Mouse (Mus musculus) liver, postnatal 0 days (tissue): ENCODE measurements around the gene Gm21987. TPM values are rescaled to one million over a fixed set of nuclear protein-coding genes. Genes with fewer than 3 reads are reported as not detected.
A peak's percentile ranks its signal among the peaks of the same experiment; 100 is the strongest.

Experiments used
- ATAC-seq: fragments of 200-750 bp; cut with Nextera tagmentation; 2 replicates; pipeline ENCODE4 v1.8.0; 2017; ENCODE audit warnings: mild to moderate bottlenecking, moderate library complexity
- DNase-seq: peaks from one replicate; pipeline ENCODE4 v3.0.0-alpha.2; 2016
- H3K27ac ChIP-seq: fragments of 300-500 bp; sonication (generic); 2 replicates; pipeline ENCODE4 v1.5.1; 2014; ENCODE audit warnings: antibody characterized with exemption, moderate library complexity, mild to moderate bottlenecking, low read depth
- H3K27me3 ChIP-seq: fragments of 300-500 bp; sonication (generic); 2 replicates; pipeline ENCODE4 v1.6.1; 2014; ENCODE audit warnings: low read length, control low read depth, mixed read lengths; ENCODE audit not compliant: insufficient read depth
- H3K36me3 ChIP-seq: fragments of 300-500 bp; sonication (generic); replicated peaks from 2 replicates; pipeline ENCODE4 v1.6.1; 2014; ENCODE audit warnings: mild to moderate bottlenecking, control low read depth, low read length, moderate library complexity, mixed read lengths; ENCODE audit not compliant: insufficient read depth
- H3K4me1 ChIP-seq: fragments of 300-500 bp; sonication (generic); 2 replicates; pipeline ENCODE4 v1.6.1; 2014; ENCODE audit warnings: antibody characterized with exemption, mild to moderate bottlenecking, control low read depth; ENCODE audit not compliant: insufficient read depth
- H3K4me2 ChIP-seq: fragments of 300-500 bp; sonication (generic); 2 replicates; pipeline ENCODE4 v1.6.1; 2014; ENCODE audit warnings: low read depth, mild to moderate bottlenecking, low read length, moderate library complexity, mixed read lengths
- H3K4me3 ChIP-seq: fragments of 300-500 bp; sonication (generic); 2 replicates; pipeline ENCODE4 v1.5.1; 2014; ENCODE audit warnings: low read depth, low read length
- H3K9ac ChIP-seq: fragments of 300-500 bp; sonication (generic); replicated peaks from 2 replicates; pipeline ENCODE4 v1.6.1; 2014; ENCODE audit warnings: mild to moderate bottlenecking, moderate library complexity
- H3K9me3 ChIP-seq: fragments of 300-500 bp; sonication (generic); 2 replicates; pipeline ENCODE4 v1.6.1; 2016; ENCODE audit warnings: mild to moderate bottlenecking, control low read depth, low read length, mixed read lengths
- CTCF ChIP-seq: sonication (generic); IDR thresholded peaks from 2 replicates; pipeline ENCODE4 v1.5.1; 2016; ENCODE audit warnings: antibody characterized with exemption, low read depth
- EP300 ChIP-seq: IDR thresholded peaks from 2 replicates; pipeline ENCODE4 v1.6.1; 2016; ENCODE audit warnings: antibody characterized with exemption, low read depth, mild to moderate bottlenecking
- WGBS: fragments of 180-500 bp; shearing (Covaris S2); extraction: QIAGEN DNeasy Blood & Tissue Kit; methylation state at CpG from one replicate; pipeline ENCODE4 v1.1.7; 2014; ENCODE audit not compliant: insufficient replicate concordance; 5-methylcytosine and 5-hydroxymethylcytosine counted together
- polyA plus RNA-seq: library from polyadenylated mRNA; unstranded; fragments of >200 nt; fragmentation: Nextera tagmentation; extraction: Ambion mirVana; gene quantifications from 2 replicates; pipeline ENCODE4 v1.2.1, GENCODE M21; 2015

The Gm21987 gene
- polyA plus RNA-seq, 1 experiment from 2014 or later: not detected

GRCm38 (mm10) chr16:38395060-38395730 lies 48.4 kb downstream of the Gm21987 start:
- no peak for DNase-seq
- H3K36me3 ChIP-seq: no peaks in the 10 kb centered on the region
- peaks cover 35% of the 10 kb centered on the region for H3K4me1 ChIP-seq
- H3K4me3 ChIP-seq: no peak overlapping the region
- H3K27ac ChIP-seq: peak overlapping the region; percentile 74
- H3K9ac ChIP-seq: no peak overlapping the region
- no peaks in the 10 kb centered on the region for H3K9me3 ChIP-seq
- H3K27me3 ChIP-seq: no peaks in the 10 kb centered on the region
- no peak for TF ChIP-seq CTCF
- TF ChIP-seq EP300: no peak
- ATAC-seq: no peak
- 37% methylated on average over 6 of the region's 6 CpGs for WGBS
- no peak overlapping the region for H3K4me2 ChIP-seq

GRCm38 (mm10) chr16:38396155-38396554 lies 49.3 kb downstream of the Gm21987 start:
- 16% methylated on average over 13 of the region's 13 CpGs for WGBS

GRCm38 (mm10) chr16:38398266-38398665 lies 51.4 kb downstream of the Gm21987 start:
- H3K9ac ChIP-seq: no peak overlapping the region
- no peak overlapping the region for H3K4me3 ChIP-seq
- no peaks in the 10 kb centered on the region for H3K9me3 ChIP-seq
- no peak for ATAC-seq
- no peaks in the 10 kb centered on the region for H3K27me3 ChIP-seq
- no peak overlapping the region for H3K4me2 ChIP-seq
- H3K27ac ChIP-seq: peak overlapping the region; percentile 88
- no peak for TF ChIP-seq CTCF
- no peak for TF ChIP-seq EP300
- DNase-seq: no peak
- no peaks in the 10 kb centered on the region for H3K36me3 ChIP-seq
- WGBS: 73% methylated on average over 6 of the region's 6 CpGs
- peaks cover 42% of the 10 kb centered on the region for H3K4me1 ChIP-seq

More at GRCm38 (mm10) chr16:38396155-38396554, 49.3 kb downstream of the Gm21987 start:
- TF ChIP-seq CTCF: no peak
- peak; percentile 78 for TF ChIP-seq EP300
- H3K27me3 ChIP-seq: no peaks in the 10 kb centered on the region
- H3K9ac ChIP-seq: no peak overlapping the region
- H3K9me3 ChIP-seq: no peaks in the 10 kb centered on the region
- no peaks in the 10 kb centered on the region for H3K36me3 ChIP-seq
- peak overlapping the region; percentile 62 for H3K27ac ChIP-seq
- H3K4me2 ChIP-seq: no peak overlapping the region; the same call in 1 of the 2 replicates
- peak; percentile 50 for ATAC-seq
- no peak overlapping the region for H3K4me3 ChIP-seq
- peak; percentile 74 for DNase-seq
- peaks cover 42% of the 10 kb centered on the region for H3K4me1 ChIP-seq

- TF ChIP-seq CTCF (no peak), EP300 (no peak)
- WGBS: 33% methylated on average over 3 of the region's 3 CpGs
- Histone ChIP-seq H3K4me2 (peak overlapping the region; percentile 64; the same call in 1 of the 2 replicates), H3K4me1 (peaks cover 41% of the 10 kb centered on the region), H3K9me3 (no peaks in the 10 kb centered on the region), H3K9ac (0 out of 2 replicates have a peak overlapping the region, but pooled peaks have one; percentile 6), H3K4me3 (no peak overlapping the region), H3K36me3 (no peaks in the 10 kb centered on the region), H3K27me3 (no peaks in the 10 kb centered on the region), H3K27ac (peak overlapping the region; percentile 88)
- DNase-seq: no peak
- peak; percentile 25 for ATAC-seq
Observed at GRCm38 (mm10) chr16:38399076-38399475, 52.2 kb downstream of the Gm21987 start.

DNA sequence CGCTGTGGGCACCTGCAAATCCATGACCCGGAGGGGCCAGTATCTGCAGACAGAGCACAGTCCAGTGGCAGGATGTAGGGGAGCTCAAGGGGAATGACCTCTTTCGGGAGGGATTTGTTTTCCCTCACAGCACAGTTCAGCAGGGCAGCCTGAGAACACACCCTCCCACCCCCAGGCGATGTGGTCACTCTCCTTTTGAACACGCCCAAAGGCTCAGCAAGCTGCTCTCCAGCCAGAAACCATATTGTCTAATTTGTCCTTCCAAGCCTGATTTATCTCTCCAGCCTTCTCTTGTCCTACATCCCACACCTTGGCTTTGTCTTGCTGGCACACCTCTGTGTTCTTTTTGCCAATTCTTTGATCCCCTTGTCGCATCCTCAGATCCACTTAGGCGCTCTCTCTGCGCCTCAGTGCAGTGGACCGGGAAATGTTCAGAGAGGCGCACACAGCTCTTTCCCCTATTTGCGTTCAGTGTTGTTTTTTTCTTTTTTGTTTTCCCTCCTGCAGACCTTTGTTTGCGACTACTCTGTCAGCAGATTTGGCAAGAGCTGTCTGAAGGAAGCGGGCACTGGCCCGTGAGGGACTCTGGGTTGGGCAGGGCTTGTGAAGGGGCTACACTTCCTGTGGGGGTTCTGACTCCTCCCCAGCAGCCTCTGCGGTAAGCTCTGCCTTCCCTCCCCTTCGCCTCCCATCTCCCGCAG lies 52.8 kb downstream of the Gm21987 start:
- Histone ChIP-seq H3K27ac (peak overlapping the region; percentile 88), H3K9ac (peak overlapping the region; percentile 62)
- ATAC-seq: peak; percentile 92

DNA sequence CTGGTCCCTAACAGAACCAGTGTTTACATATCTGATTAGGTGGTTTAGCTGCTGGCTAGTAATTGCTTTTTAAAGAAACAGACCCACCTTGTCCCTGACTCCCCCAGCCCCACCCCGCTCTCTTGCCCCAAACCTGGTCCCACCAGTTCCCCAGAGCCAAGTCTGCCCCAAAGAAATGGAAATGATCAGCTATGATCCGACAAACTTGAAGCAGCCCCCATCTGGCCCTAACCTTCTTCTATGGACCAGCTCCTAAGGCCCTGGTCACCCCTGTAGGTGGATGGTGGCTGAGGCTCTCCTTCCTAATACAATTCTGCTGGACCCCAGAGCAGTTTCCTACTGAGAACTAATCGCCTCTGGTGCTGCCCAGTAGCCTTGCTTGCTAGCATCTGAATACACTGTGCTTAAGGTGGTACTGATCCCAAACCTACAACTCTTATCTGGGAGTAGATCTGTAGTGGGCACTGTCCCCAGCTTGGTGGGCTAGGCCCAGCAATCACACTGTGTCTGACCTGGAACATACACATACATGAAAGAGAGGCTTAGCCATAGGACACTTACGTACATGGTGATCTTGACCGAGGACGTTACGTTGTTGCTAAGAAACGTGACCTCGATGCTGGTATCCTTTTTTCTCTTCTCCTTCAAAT lies 53.6 kb downstream of the Gm21987 start:
- H3K4me2 ChIP-seq: peak overlapping the region; percentile 64
- H3K9me3 ChIP-seq: no peaks in the 10 kb centered on the region
- H3K4me3 ChIP-seq: no peak overlapping the region
- H3K4me1 ChIP-seq: peaks cover 33% of the 10 kb centered on the region
- ATAC-seq (no peak), DNase-seq (no peak)
- no peaks in the 10 kb centered on the region for H3K27me3 ChIP-seq
- TF ChIP-seq CTCF (no peak), EP300 (no peak)
- H3K27ac ChIP-seq: peak overlapping the region; percentile 88
- peak overlapping the region; percentile 62; the same call in 1 of the 2 replicates for H3K9ac ChIP-seq
- 79% methylated on average over 9 of the region's 9 CpGs for WGBS
- 0 out of 2 replicates have a peak, but pooled peaks cover 2% of the 10 kb centered on the region for H3K36me3 ChIP-seq

More for the DNA sequence above, 52.8 kb downstream of the Gm21987 start:
- Histone ChIP-seq H3K4me3 (no peak overlapping the region), H3K36me3 (no peaks in the 10 kb centered on the region), H3K4me2 (peak overlapping the region; percentile 64), H3K9me3 (no peaks in the 10 kb centered on the region), H3K27me3 (no peaks in the 10 kb centered on the region), H3K4me1 (peaks cover 35% of the 10 kb centered on the region)
- peak; percentile 72 for DNase-seq
- peak; percentile 57 for TF ChIP-seq EP300
- TF ChIP-seq CTCF: no peak
- 14% methylated on average over 17 of the region's 17 CpGs for WGBS
